In genomic region chr7:144914948-144915750, GRCm38 (mm10) we compare ENCODE assay signal across 8 mouse cellular contexts. TPM values are rescaled to one million over a fixed set of nuclear protein-coding genes. Genes with fewer than 3 reads are reported as not detected.
A peak's percentile ranks its signal among the peaks of the same experiment; 100 is the strongest.
DNase-seq lines count a peak whose midpoint lies in the region; ATAC-seq lines count a peak whose summit lies in the region.

LTO1 (plus strand) TSS chr7:144915100.

- ATAC-seq in hematopoietic stem cell, adult 5-6 weeks (replicated peaks in 1 of 2; ENCODE audit: insufficient read depth in 1 of 2, low FRiP score in 2 of 2, low TSS enrichment in 1 of 2, low read depth in 1 of 2, poor library complexity in 2 of 2, severe bottlenecking in 2 of 2), result peak; percentile 93 to 94

- peak; percentile 97 for DNase-seq in Muller cell, postnatal 12 days (ENCODE audit: inconsistent ontology term)
- peak; percentile 89 for DNase-seq in cerebellum, adult 8-10 months
- peak; percentile 92 for DNase-seq in forelimb bud, embryonic 11.5 days (ENCODE audit: low read depth, low spot score)
- peak; percentile 90 to 93 for DNase-seq in layer of hippocampus, postnatal 14 days (ENCODE audit: low spot score in 2 of 2)
- peak; percentile 89 for DNase-seq in lung, postnatal 14 days
- DNase-seq in retina, adult 2 months (ENCODE audit: low read depth, low spot score), result peak; percentile 88
- peak; percentile 91 to 92 for DNase-seq in thymus, postnatal 36 days

RNA-seq across cellular contexts. Expression of gene LTO1, which starts in this region (rescaled TPM):
- 23.1 and 76.6 TPM in 2 replicates for total RNA-seq in hematopoietic stem cell, adult 5-6 weeks (2017)
- total RNA-seq in layer of hippocampus, postnatal 14 days (2021), result 10 to 100 TPM; 24.0 to 29.0 TPM

Comparison
In these comparisons a context has a peak if more than half of its experiments do, and no peak if none do; other contexts are left out.
1. Peak in every context shown above with its lines: DNase-seq and ATAC-seq.